Comparison of ENCODE assay signal across 16 mouse cellular contexts in genomic region chr10:37438312-37438711, GRCm38 (mm10).
"Had no signal": no experiment of that assay in that cellular context is flagged by ENCODE, and none has a peak within 500 bp of the region (broad histone marks: within the 10 kb centered on the region; RNA-seq: fewer than 3 reads in every experiment).

No protein-coding gene starts in this region.

- H3K36me3 ChIP-seq: liver, embryonic 13.5 days; midbrain, embryonic 12.5 days; midbrain, embryonic 15.5 days; neural tube, embryonic 13.5 days; stomach, embryonic 15.5 days had no signal

- H3K9me3 ChIP-seq: liver, embryonic 13.5 days; megakaryocyte, embryonic 14.5 days; midbrain, embryonic 12.5 days; midbrain, embryonic 15.5 days; neural tube, embryonic 13.5 days; stomach, embryonic 15.5 days had no signal

- H3K4me2 ChIP-seq: liver, embryonic 13.5 days; midbrain, embryonic 12.5 days; midbrain, embryonic 15.5 days; neural tube, embryonic 13.5 days; stomach, embryonic 15.5 days had no signal

- ATAC-seq: lung, postnatal 0 days; midbrain, embryonic 15.5 days had no signal

- H3K4me3 ChIP-seq: liver, embryonic 13.5 days; megakaryocyte, embryonic 14.5 days; midbrain, embryonic 12.5 days; midbrain, embryonic 15.5 days; neural tube, embryonic 13.5 days; stomach, embryonic 15.5 days had no signal

- H3K9ac ChIP-seq: liver, embryonic 13.5 days; midbrain, embryonic 12.5 days; midbrain, embryonic 15.5 days; neural tube, embryonic 13.5 days; stomach, embryonic 15.5 days had no signal

- DNase-seq: kidney, adult 11 months; kidney, adult 9 months; kidney, postnatal 14 days; kidney, postnatal 4 days; liver, embryonic 13.5 days; lung, adult 2 months; retina, postnatal 1 day; right cerebral cortex, postnatal 25 days; spleen, adult 18-20 months; thymus, postnatal 25 days had no signal

- H3K4me1 ChIP-seq: liver, embryonic 13.5 days; megakaryocyte, embryonic 14.5 days; stomach, embryonic 15.5 days had no signal

- H3K27ac ChIP-seq: liver, embryonic 13.5 days; midbrain, embryonic 15.5 days; neural tube, embryonic 13.5 days; stomach, embryonic 15.5 days had no signal

- H3K27me3 ChIP-seq: liver, embryonic 13.5 days; megakaryocyte, embryonic 14.5 days; midbrain, embryonic 12.5 days; midbrain, embryonic 15.5 days; neural tube, embryonic 13.5 days; stomach, embryonic 15.5 days had no signal
